Mouse (Mus musculus) MEL (cell line): ENCODE results near the gene 5830473C10Rik. TPM values are rescaled to one million over a fixed set of nuclear protein-coding genes. Genes with fewer than 3 reads are reported as not detected.

Experiments used
- DNase-seq: peaks from one replicate; pipeline ENCODE4 v3.0.0; 2011; ENCODE audit warnings: low read depth, low spot score
- H3K27ac ChIP-seq: 2 replicates; pipeline ENCODE4 v1.5.1; 2012; ENCODE audit warnings: low read depth, mild to moderate bottlenecking, control low read depth, low read length, moderate library complexity; ENCODE audit not compliant: control insufficient read depth
- H3K27me3 ChIP-seq, 2 experiments: fragments of 150-350 bp in 1 of 2; sonication (generic) in 1 of 2; 2 replicates each; pipeline ENCODE4 v1.6.1; 2012; ENCODE audit warnings: low read length in 2 of 2, mild to moderate bottlenecking in 2 of 2, improper control_type of control experiment in 1 of 2, moderate library complexity in 1 of 2; ENCODE audit not compliant: insufficient read depth in 2 of 2, control insufficient read depth in 1 of 2
- H3K36me3 ChIP-seq, 2 experiments: 2 replicates each; pipeline ENCODE4 v1.6.1; 2012 to 2014; ENCODE audit warnings: low read length in 2 of 2, improper control_type of control experiment in 1 of 2, inconsistent platforms in 1 of 2, mild to moderate bottlenecking in 1 of 2; ENCODE audit not compliant: insufficient read depth in 2 of 2, control insufficient read depth in 1 of 2
- H3K4me1 ChIP-seq, 2 experiments: fragments of 150-350 bp in 1 of 2; sonication (generic) in 1 of 2; 2 replicates each; pipeline ENCODE4 v1.6.1; 2012; ENCODE audit warnings: low read length in 2 of 2, improper control_type of control experiment in 1 of 2, mild to moderate bottlenecking in 1 of 2; ENCODE audit not compliant: insufficient read depth in 2 of 2, control insufficient read depth in 1 of 2
- H3K4me3 ChIP-seq, 2 experiments: fragments of 150-350 bp in 1 of 2; sonication (generic) in 1 of 2; 2 replicates each; pipeline ENCODE4 v1.5.1; 2012; ENCODE audit warnings: low read depth in 2 of 2, low read length in 2 of 2, mild to moderate bottlenecking in 2 of 2, moderate library complexity in 2 of 2, control low read depth in 1 of 2, improper control_type of control experiment in 1 of 2; ENCODE audit not compliant: control insufficient read depth in 1 of 2, insufficient read depth in 1 of 2
- H3K79me2 ChIP-seq: 2 replicates; pipeline ENCODE4 v1.6.1; 2012; ENCODE audit warnings: mild to moderate bottlenecking, low read length, moderate library complexity; ENCODE audit not compliant: control insufficient read depth, poor library complexity, insufficient read depth
- H3K9ac ChIP-seq: 2 replicates; pipeline ENCODE4 v1.6.1; 2012; ENCODE audit warnings: low read depth, mild to moderate bottlenecking, control low read depth, low read length, moderate library complexity; ENCODE audit not compliant: control insufficient read depth, poor library complexity, severe bottlenecking
- H3K9me3 ChIP-seq: fragments of 150-350 bp; sonication (generic); replicated peaks from 2 replicates; pipeline ENCODE4 v1.6.1; 2012; ENCODE audit warnings: mild to moderate bottlenecking, low read length, improper control_type of control experiment, moderate library complexity; ENCODE audit not compliant: insufficient read depth
- CHD2 ChIP-seq: IDR thresholded peaks from 2 replicates; pipeline ENCODE4 v1.6.1; 2011; ENCODE audit warnings: low read length, improper control_type of control experiment
- CTCF ChIP-seq, 3 experiments: IDR thresholded peaks in 2 of 3; conservative IDR thresholded peaks in 1 of 3; 2 replicates each; pipeline ENCODE4 v1.5.1; 2011 to 2012; ENCODE audit warnings: low read length in 3 of 3, low read depth in 2 of 3, mild to moderate bottlenecking in 2 of 3, improper control_type of control experiment in 1 of 3, inconsistent platforms in 1 of 3, mixed read lengths in 1 of 3, moderate library complexity in 1 of 3; ENCODE audit not compliant: control insufficient read depth in 1 of 3, insufficient read depth in 1 of 3, poor library complexity in 1 of 3, severe bottlenecking in 1 of 3
- E2F4 ChIP-seq: IDR thresholded peaks from 2 replicates; pipeline ENCODE4 v1.6.1; 2011; ENCODE audit warnings: low read depth, low read length, improper control_type of control experiment, borderline replicate concordance
- ELF1 ChIP-seq: IDR thresholded peaks from 2 replicates; pipeline ENCODE4 v1.6.1; 2014; ENCODE audit warnings: low read depth, mild to moderate bottlenecking, inconsistent platforms, low read length, improper control_type of control experiment, moderate library complexity
- EP300 ChIP-seq, 2 experiments: IDR thresholded peaks; 2 replicates each; pipeline ENCODE4 v1.6.1; 2011; ENCODE audit warnings: improper control_type of control experiment in 2 of 2, low read length in 2 of 2, low read depth in 1 of 2, mild to moderate bottlenecking in 1 of 2
- GATA1 ChIP-seq: IDR thresholded peaks from 2 replicates; pipeline ENCODE4 v1.6.1; 2011; ENCODE audit warnings: low read depth, low read length, improper control_type of control experiment
- KAT2A ChIP-seq: conservative IDR thresholded peaks from 2 replicates; pipeline ENCODE4 v1.6.1; 2012; ENCODE audit warnings: low read depth, low read length, improper control_type of control experiment, inconsistent platforms
- MAFK ChIP-seq: IDR thresholded peaks from 2 replicates; pipeline ENCODE4 v1.6.1; 2011; ENCODE audit warnings: low read depth, mild to moderate bottlenecking, low read length, improper control_type of control experiment, borderline replicate concordance
- MAX ChIP-seq: IDR thresholded peaks from 2 replicates; pipeline ENCODE4 v1.6.1; 2011; ENCODE audit warnings: low read length, improper control_type of control experiment
- MEF2A ChIP-seq: IDR thresholded peaks from 2 replicates; pipeline ENCODE4 v1.6.1; 2014; ENCODE audit warnings: low read depth, mild to moderate bottlenecking, inconsistent platforms, low read length, improper control_type of control experiment; ENCODE audit not compliant: poor library complexity, insufficient replicate concordance, severe bottlenecking; ENCODE audit errors: extremely low read depth
- MYB ChIP-seq: IDR thresholded peaks from 2 replicates; pipeline ENCODE4 v1.6.1; 2011; ENCODE audit warnings: mild to moderate bottlenecking, low read depth, low read length, improper control_type of control experiment
- NELFE ChIP-seq: IDR thresholded peaks from 2 replicates; pipeline ENCODE4 v1.6.1; 2011; ENCODE audit warnings: low read depth, low read length, improper control_type of control experiment
- POLR2A ChIP-seq, 2 experiments: IDR thresholded peaks; 2 replicates each; pipeline ENCODE4 v1.6.1; 2011 to 2012; ENCODE audit warnings: low read length in 2 of 2, mild to moderate bottlenecking in 2 of 2, control low read depth in 1 of 2, improper control_type of control experiment in 1 of 2, low read depth in 1 of 2, moderate library complexity in 1 of 2; ENCODE audit not compliant: control insufficient read depth in 1 of 2, insufficient read depth in 1 of 2, poor library complexity in 1 of 2
- POLR2AphosphoS2 ChIP-seq: IDR thresholded peaks from 2 replicates; pipeline ENCODE4 v1.6.1; 2011; ENCODE audit warnings: low read length, improper control_type of control experiment
- TAL1 ChIP-seq: IDR thresholded peaks from 2 replicates; pipeline ENCODE4 v1.6.1; 2012; ENCODE audit warnings: mild to moderate bottlenecking, inconsistent platforms, low read length, moderate library complexity, mixed read lengths
- ZC3H11A ChIP-seq: IDR thresholded peaks from 2 replicates; pipeline ENCODE4 v1.6.1; 2012; ENCODE audit warnings: low read depth, mild to moderate bottlenecking, inconsistent platforms, low read length, improper control_type of control experiment
- ZMIZ1 ChIP-seq: IDR thresholded peaks from 2 replicates; pipeline ENCODE4 v1.6.1; 2012; ENCODE audit warnings: low read depth, mild to moderate bottlenecking, inconsistent platforms, low read length, improper control_type of control experiment, moderate library complexity
- polyA plus RNA-seq, 2 experiments: library from polyadenylated mRNA; stranded (reverse) in 1 of 2; unstranded in 1 of 2; fragments of >175 nt in 1 of 2; fragments of >200 nt in 1 of 2; gene quantifications; 2 replicates each; pipeline versions ENCODE4 v1.2.1 to v1.2.4; 2012; ENCODE audit warnings: low replicate concordance in 2 of 2, low read depth in 1 of 2; ENCODE audit not compliant: insufficient read length in 2 of 2, insufficient read depth in 1 of 2, missing spikeins in 1 of 2
- total RNA-seq: library from RNA; depleted of rRNA; stranded (reverse); fragments of 300-350 nt; gene quantifications from 2 replicates; pipeline ENCODE4 v1.2.3, GENCODE M21; 2012

5830473C10Rik gene
- total and polyA plus RNA-seq, 3 experiments = 5.9 to 9.3 TPM; not detected in 1

- H3K79me2 ChIP-seq = peaks cover 2% of the 10 kb centered on the region; the same call in 1 of the 2 replicates
- no peak overlapping the region for H3K4me3 ChIP-seq
- TF ChIP-seq ELF1 (no peak), EP300 (IDR thresholded peaks at IDR 0.05; ENCODE audit: low read depth in 1 of 2, low read length in 2 of 2) (no peak), MYB (no peak), POLR2AphosphoS2 (no peak), ZMIZ1 (no peak), KAT2A (no peak), TAL1 (no peak), E2F4 (no peak), POLR2A (IDR thresholded peaks at IDR 0.05; ENCODE audit: control insufficient read depth in 1 of 2, insufficient read depth in 1 of 2, low read depth in 1 of 2, low read length in 2 of 2, poor library complexity in 1 of 2) (no peak), CHD2 (no peak)
- TF ChIP-seq, all 39 proteins: peak for 0
- Histone ChIP-seq H3K36me3 (no peaks in the 10 kb centered on the region; a peak in 1 of 4 replicates), H3K27ac (no peak overlapping the region), H3K4me1 (peaks cover 0 to 9% of the 10 kb centered on the region in 2 experiments; a peak in 1 of 4 replicates), H3K9me3 (no peaks in the 10 kb centered on the region), H3K27me3 (no peaks in the 10 kb centered on the region), H3K9ac (no peak overlapping the region)
- DNase-seq = no peak
Observed at GRCm38 (mm10) chr5:90582179-90582578, 21.3 kb downstream of the 5830473C10Rik start.

- no peak overlapping the region for H3K9ac ChIP-seq
- H3K27me3 ChIP-seq = no peaks in the 10 kb centered on the region
- H3K27ac ChIP-seq = no peak overlapping the region
- H3K9me3 ChIP-seq = no peaks in the 10 kb centered on the region
- H3K4me1 ChIP-seq = peaks cover 0 to 13% of the 10 kb centered on the region in 2 experiments; a peak in 1 of 4 replicates
- H3K4me3 ChIP-seq = no peak overlapping the region
- peaks cover 6% of the 10 kb centered on the region; the same call in 1 of the 2 replicates for H3K79me2 ChIP-seq
- no peaks in the 10 kb centered on the region; a peak in 1 of 4 replicates for H3K36me3 ChIP-seq
- peak; percentile 64 for DNase-seq
- TF ChIP-seq MAX (no peak), GATA1 (no peak), ZC3H11A (no peak), CTCF (IDR thresholded peaks at IDR 0.05 in 2 of 3, conservative IDR thresholded peaks at IDR 0.05 in 1 of 3; ENCODE audit: control insufficient read depth in 1 of 3, insufficient read depth in 1 of 3, low read depth in 2 of 3, low read length in 3 of 3, poor library complexity in 1 of 3, severe bottlenecking in 1 of 3) (no peak), E2F4 (no peak), NELFE (no peak), MEF2A (no peak), MAFK (no peak), KAT2A (no peak), MYB (no peak)
- TF ChIP-seq, all 39 proteins: peak for 0
Observed at GRCm38 (mm10) chr5:90584799-90585198, 23.9 kb downstream of the 5830473C10Rik start.
